Mouse (Mus musculus) gastrocnemius, postnatal 4 days (tissue): ENCODE measurements around the gene Gm17359. TPM values are rescaled to one million over a fixed set of nuclear protein-coding genes. Genes with fewer than 3 reads are reported as not detected.

ENCODE experiments used
- DNase-seq, 2 experiments: peaks; one replicate each; pipeline ENCODE4 v3.0.0; 2021 to 2022; ENCODE audit warnings: low spot score in 2 of 2, mixed read lengths in 2 of 2
- total RNA-seq, 2 experiments: library from RNA; stranded (reverse); gene quantifications; 2 replicates each; pipeline ENCODE4 v1.2.3; 2021

Gene Gm17359
- total RNA-seq, 2 experiments from 2014 or later: not detected

GRCm38 (mm10) chr3:79469440-79469839 is 133.0 kb downstream of the Gm17359 start:
- no peak for DNase-seq

GRCm38 (mm10) chr3:79472362-79472761 is 135.9 kb downstream of the Gm17359 start:
- DNase-seq: no peak

GRCm38 (mm10) chr3:79474911-79475310 is 138.4 kb downstream of the Gm17359 start:
- DNase-seq: no peak

GRCm38 (mm10) chr3:79475980-79476379 is 139.5 kb downstream of the Gm17359 start:
- DNase-seq: no peak

GRCm38 (mm10) chr3:79478400-79478799 is 141.9 kb downstream of the Gm17359 start:
- DNase-seq: no peak

GRCm38 (mm10) chr3:79478880-79479279 is 142.4 kb downstream of the Gm17359 start:
- no peak for DNase-seq

- no peak for DNase-seq
These were observed 148.0 kb downstream of the Gm17359 start for GRCm38 (mm10) chr3:79484286-79485063.

- DNase-seq: no peak
These were observed 151.6 kb downstream of the Gm17359 start for GRCm38 (mm10) chr3:79488025-79488424.

GRCm38 (mm10) chr3:79490102-79490501 is 153.6 kb downstream of the Gm17359 start:
- DNase-seq: no peak

- no peak for DNase-seq
These were observed 155.2 kb downstream of the Gm17359 start for GRCm38 (mm10) chr3:79491614-79492013.

GRCm38 (mm10) chr3:79493064-79493463 is 156.6 kb downstream of the Gm17359 start:
- no peak for DNase-seq

- no peak for DNase-seq
These were observed 157.6 kb downstream of the Gm17359 start for GRCm38 (mm10) chr3:79494028-79494427.

- no peak for DNase-seq
These were observed 158.7 kb downstream of the Gm17359 start for GRCm38 (mm10) chr3:79495151-79495550.

GRCm38 (mm10) chr3:79496668-79497067 is 160.2 kb downstream of the Gm17359 start:
- DNase-seq: no peak

- DNase-seq: no peak
These were observed 163.8 kb downstream of the Gm17359 start for GRCm38 (mm10) chr3:79500279-79500678.

GRCm38 (mm10) chr3:79501166-79501728 is 164.8 kb downstream of the Gm17359 start:
- no peak for DNase-seq

Other genes with a start within 250 kb of the Gm17359 start
- gene Rapgef2, start 50.1 kb upstream of the Gm17359 start, total RNA-seq: 10 to 100 TPM; 33.8 to 37.3 TPM
- 10 to 100 TPM; 10.3 to 10.6 TPM for gene Fnip2, start 231.1 kb downstream of the Gm17359 start, total RNA-seq